Mouse (Mus musculus): ENCODE measurements at regions not wholly inside any gene's neighbourhood (a gene's known extent, or its start where the extent isn't known, plus 50 kb on each side); places are given as distances from the start of the nearest gene placed in this dataset.

DNA sequence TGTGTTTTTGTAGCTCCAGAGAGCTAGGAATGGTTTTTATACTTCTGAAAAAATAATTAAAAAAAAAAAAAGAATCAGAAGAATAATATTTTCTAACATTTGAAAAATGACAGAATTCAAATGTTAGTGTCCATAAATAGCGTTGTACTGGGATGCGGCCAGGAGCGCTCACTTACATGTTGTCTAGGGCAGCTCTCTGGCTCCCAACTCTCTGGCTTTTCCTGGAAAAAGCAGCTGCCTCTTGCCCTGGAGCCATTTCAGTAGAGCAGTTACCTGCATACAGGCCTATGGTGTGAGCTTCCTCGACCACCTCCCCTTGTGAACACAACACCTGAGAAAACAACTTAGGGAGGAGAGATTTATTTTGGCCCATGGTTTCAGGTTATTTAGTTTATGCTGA is 544.1 kb upstream of the Lrrc6 start:
- TF ChIP-seq GATA1 (IDR thresholded peaks at IDR 0.05; ENCODE audit: borderline replicate concordance, low read length): no peak
- no peak for TF ChIP-seq FLI1 (IDR thresholded peaks at IDR 0.05; ENCODE audit: low read length)

Data from megakaryocyte, embryonic 14.5 days (primary cell).